Mouse (Mus musculus) forebrain, embryonic 12.5 days (tissue): ENCODE results near the gene Dgkb. TPM values are rescaled to one million over a fixed set of nuclear protein-coding genes. Genes with fewer than 3 reads are reported as not detected.

Source experiments
- ATAC-seq: fragments of 200-750 bp; cut with Nextera tagmentation; 2 replicates; pipeline ENCODE4 v1.8.0; 2017; ENCODE audit warnings: moderate TSS enrichment; ENCODE audit not compliant: low FRiP score
- H3K27ac ChIP-seq: fragments of 300-500 bp; sonication (generic); 2 replicates; pipeline ENCODE4 v1.5.1; 2016; ENCODE audit warnings: mild to moderate bottlenecking
- H3K27me3 ChIP-seq: fragments of 300-500 bp; sonication (generic); 2 replicates; pipeline ENCODE4 v1.6.1; 2016; ENCODE audit warnings: mild to moderate bottlenecking
- H3K36me3 ChIP-seq: fragments of 300-500 bp; sonication (generic); replicated peaks from 2 replicates; pipeline ENCODE4 v1.6.1; 2016; ENCODE audit warnings: mild to moderate bottlenecking
- H3K4me1 ChIP-seq: fragments of 300-500 bp; sonication (generic); 2 replicates; pipeline ENCODE4 v1.6.1; 2016
- H3K4me2 ChIP-seq: fragments of 300-500 bp; sonication (generic); 2 replicates; pipeline ENCODE4 v1.6.1; 2016; ENCODE audit warnings: mild to moderate bottlenecking, moderate library complexity
- H3K4me3 ChIP-seq: fragments of 300-500 bp; sonication (generic); replicated peaks from 2 replicates; pipeline ENCODE4 v1.5.1; 2016; ENCODE audit warnings: mild to moderate bottlenecking
- H3K9ac ChIP-seq: fragments of 300-500 bp; sonication (generic); 2 replicates; pipeline ENCODE4 v1.6.1; 2016; ENCODE audit warnings: mild to moderate bottlenecking
- H3K9me3 ChIP-seq: fragments of 300-500 bp; sonication (generic); 2 replicates; pipeline ENCODE4 v1.6.1; 2016
- WGBS: fragments of 180-500 bp; shearing (Covaris S2); methylation state at CpG from one replicate; pipeline ENCODE4 v1.1.7; 2016; 5-methylcytosine and 5-hydroxymethylcytosine counted together
- polyA plus RNA-seq: library from polyadenylated mRNA; unstranded; fragments of >200 nt; fragmentation: Nextera tagmentation; extraction: Ambion mirVana; gene quantifications from 2 replicates; pipeline ENCODE4 v1.2.1, GENCODE M21; 2016

The Dgkb gene
- polyA plus RNA-seq, 1 experiment from 2014 or later: 2.9 TPM

DNA sequence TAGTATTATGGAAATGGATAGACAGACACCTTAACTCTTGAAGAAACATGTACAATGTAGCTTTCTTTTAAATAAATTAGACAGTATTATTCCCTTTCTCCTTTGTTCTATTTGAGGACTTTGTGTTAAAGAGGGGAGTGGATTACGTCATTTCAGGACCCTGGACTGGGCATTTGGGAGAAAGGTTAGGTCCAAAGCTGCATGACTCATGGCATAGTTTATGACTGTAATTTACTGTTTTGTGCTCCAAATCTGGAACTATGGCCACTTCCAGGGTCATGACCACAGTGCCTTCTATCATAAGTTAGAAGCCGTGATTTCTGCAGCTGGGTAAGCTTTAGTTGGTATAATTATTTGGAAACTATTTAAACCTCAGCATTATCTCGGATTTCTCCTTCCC is 294.4 kb downstream of the Dgkb start:
- no peak for ATAC-seq
- Histone ChIP-seq H3K4me2 (no peak overlapping the region), H3K9me3 (no peaks in the 10 kb centered on the region), H3K4me1 (no peaks in the 10 kb centered on the region), H3K9ac (no peak overlapping the region), H3K4me3 (no peak overlapping the region), H3K27me3 (no peaks in the 10 kb centered on the region), H3K36me3 (no peaks in the 10 kb centered on the region), H3K27ac (no peak overlapping the region)
- WGBS: 71% methylated on average over 3 of the region's 3 CpGs

DNA sequence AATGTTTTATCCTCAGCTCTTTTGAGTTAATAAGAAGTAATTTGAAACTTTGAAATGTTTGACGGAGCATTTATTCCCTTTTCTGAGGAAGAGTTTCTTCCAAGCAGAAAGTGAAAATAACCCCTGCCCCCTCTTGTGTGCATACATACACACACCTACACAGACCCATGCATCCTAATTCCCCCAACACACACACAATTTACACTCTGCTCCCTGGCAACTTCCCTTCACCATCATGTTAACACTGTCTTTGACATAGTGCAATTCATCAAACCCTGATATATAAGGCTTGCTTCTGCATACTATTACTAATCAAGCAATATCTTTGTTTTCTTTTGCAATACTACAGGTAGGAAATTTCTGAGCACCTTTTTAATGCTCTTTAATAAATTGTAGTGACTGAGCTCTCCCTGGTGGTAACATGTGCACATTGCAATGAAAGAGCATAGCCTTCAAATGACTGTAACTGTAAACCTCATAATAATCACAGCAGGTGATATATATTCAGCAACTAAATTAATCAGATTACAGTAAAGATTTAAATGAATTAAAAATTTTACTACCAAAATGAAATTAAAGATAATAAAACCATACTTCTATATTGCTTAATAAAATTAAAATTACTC is 297.6 kb downstream of the Dgkb start:
- Histone ChIP-seq H3K4me1 (no peaks in the 10 kb centered on the region), H3K4me2 (no peak overlapping the region), H3K27me3 (no peaks in the 10 kb centered on the region), H3K9ac (no peak overlapping the region), H3K36me3 (no peaks in the 10 kb centered on the region), H3K4me3 (no peak overlapping the region), H3K9me3 (no peaks in the 10 kb centered on the region), H3K27ac (no peak overlapping the region)
- whole genome bisulfite sequencing: 79% methylated on average over 1 of the region's 1 CpGs
- ATAC-seq: peak; percentile 67

DNA sequence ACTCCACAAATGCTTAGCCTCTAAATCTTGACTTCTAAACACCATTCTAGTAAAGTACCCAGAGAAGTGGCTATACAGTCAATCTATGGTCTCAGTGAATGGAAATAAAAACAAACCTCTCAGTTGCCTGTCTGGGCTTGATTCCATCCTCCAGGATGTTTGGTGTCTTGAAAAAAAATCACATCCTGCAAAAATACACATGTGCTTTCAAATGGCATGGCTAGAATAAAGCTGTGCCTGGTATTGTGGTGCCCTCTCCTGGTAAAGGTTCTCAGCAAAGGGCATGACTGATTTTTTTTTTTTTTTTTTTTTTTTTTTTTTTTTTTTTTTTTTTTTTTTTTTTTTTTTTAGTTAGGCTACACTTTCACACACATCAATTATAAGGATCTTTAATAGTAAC is 306.0 kb downstream of the Dgkb start:
- no peak overlapping the region for H3K4me2 ChIP-seq
- H3K4me3 ChIP-seq: no peak overlapping the region
- ATAC-seq: no peak
- no peaks in the 10 kb centered on the region for H3K36me3 ChIP-seq
- no peak overlapping the region for H3K9ac ChIP-seq
- H3K27ac ChIP-seq: no peak overlapping the region
- H3K4me1 ChIP-seq: no peaks in the 10 kb centered on the region
- H3K27me3 ChIP-seq: no peaks in the 10 kb centered on the region
- H3K9me3 ChIP-seq: no peaks in the 10 kb centered on the region

DNA sequence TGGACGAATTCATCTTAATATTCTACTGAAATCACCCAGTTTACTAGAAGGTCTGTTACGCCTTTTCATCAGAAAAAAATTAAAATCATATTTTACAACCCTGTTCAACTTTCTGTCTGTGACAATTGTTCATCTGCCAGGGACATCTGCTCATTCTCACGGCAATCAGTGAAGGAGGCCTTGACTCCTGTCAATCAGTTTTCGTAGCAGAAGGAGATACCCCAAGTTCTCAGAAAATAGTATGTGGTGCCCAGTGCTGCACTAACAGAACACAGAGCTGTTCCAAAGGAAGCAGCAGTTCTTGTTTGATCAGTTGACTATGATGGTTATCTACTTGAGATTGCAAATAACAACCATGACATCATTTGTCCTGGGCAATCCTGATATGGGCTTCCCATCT is 307.8 kb downstream of the Dgkb start:
- no peak for ATAC-seq
- Histone ChIP-seq H3K4me1 (no peaks in the 10 kb centered on the region), H3K9ac (no peak overlapping the region), H3K9me3 (no peaks in the 10 kb centered on the region), H3K36me3 (no peaks in the 10 kb centered on the region), H3K4me2 (no peak overlapping the region), H3K27ac (no peak overlapping the region), H3K4me3 (no peak overlapping the region), H3K27me3 (no peaks in the 10 kb centered on the region)
- 81% methylated on average over 4 of the region's 4 CpGs for WGBS

DNA sequence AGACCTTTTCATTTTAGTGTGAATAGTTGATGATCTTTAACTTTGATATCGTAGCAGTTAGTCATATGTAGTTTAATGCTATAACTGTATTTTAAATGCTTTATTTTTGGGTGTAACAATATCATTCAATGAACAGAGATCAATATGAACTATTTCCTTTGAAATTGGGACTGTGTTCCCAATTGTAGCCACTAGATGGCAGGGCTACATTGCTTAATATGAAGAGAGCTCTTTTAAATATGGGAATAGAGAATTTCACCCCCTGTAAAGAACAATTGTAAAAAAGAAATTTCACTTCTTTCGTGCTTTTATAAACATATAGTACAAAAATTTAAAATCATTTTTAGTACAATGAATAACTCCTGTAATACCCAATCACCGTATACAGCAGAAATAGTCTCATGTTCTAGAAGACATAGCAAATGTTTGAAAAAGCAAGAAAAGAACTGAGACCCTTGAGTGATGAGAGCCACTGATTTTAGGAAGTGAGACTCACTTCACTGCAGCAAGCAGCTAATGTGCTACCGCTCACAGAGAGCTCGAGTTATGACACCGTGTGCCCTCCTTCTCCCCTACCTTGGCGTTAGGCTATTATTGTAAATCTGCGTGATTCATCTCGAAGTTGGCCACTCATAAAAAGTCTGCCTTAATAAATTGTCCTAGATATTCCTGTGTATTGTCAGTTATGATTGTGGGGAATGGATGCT is 312.8 kb downstream of the Dgkb start:
- no peak overlapping the region for H3K4me3 ChIP-seq
- no peak overlapping the region for H3K9ac ChIP-seq
- no peaks in the 10 kb centered on the region for H3K9me3 ChIP-seq
- H3K27ac ChIP-seq: no peak overlapping the region
- H3K4me2 ChIP-seq: no peak overlapping the region
- WGBS: 69% methylated on average over 9 of the region's 9 CpGs
- no peaks in the 10 kb centered on the region for H3K27me3 ChIP-seq
- no peaks in the 10 kb centered on the region for H3K36me3 ChIP-seq
- no peaks in the 10 kb centered on the region for H3K4me1 ChIP-seq
- 0 out of 2 replicates have a peak, but pooled peaks have one; percentile 39 for ATAC-seq

DNA sequence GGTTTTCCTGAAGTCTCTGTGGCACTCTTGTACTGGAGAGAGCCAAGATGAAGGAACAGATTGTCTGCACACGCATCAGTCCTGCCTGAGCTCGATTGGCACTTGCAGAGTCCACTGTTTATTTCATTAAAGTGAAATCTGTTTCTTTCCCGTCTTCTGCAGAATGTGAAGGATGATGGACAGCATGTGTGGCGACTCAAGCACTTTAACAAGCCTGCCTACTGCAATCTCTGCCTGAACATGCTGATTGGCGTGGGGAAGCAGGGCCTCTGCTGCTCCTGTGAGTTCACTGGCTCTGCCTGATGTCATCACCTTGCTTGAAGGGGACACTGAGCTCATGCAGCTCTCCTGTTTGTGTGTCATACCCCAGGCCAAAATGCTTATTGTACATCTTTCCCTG is 318.9 kb downstream of the Dgkb start:
- Histone ChIP-seq H3K9ac (no peak overlapping the region), H3K4me1 (no peaks in the 10 kb centered on the region), H3K36me3 (no peaks in the 10 kb centered on the region), H3K4me2 (no peak overlapping the region), H3K9me3 (no peaks in the 10 kb centered on the region), H3K27ac (no peak overlapping the region), H3K27me3 (no peaks in the 10 kb centered on the region), H3K4me3 (no peak overlapping the region)
- WGBS: 67% methylated on average over 5 of the region's 5 CpGs
- no peak for ATAC-seq

DNA sequence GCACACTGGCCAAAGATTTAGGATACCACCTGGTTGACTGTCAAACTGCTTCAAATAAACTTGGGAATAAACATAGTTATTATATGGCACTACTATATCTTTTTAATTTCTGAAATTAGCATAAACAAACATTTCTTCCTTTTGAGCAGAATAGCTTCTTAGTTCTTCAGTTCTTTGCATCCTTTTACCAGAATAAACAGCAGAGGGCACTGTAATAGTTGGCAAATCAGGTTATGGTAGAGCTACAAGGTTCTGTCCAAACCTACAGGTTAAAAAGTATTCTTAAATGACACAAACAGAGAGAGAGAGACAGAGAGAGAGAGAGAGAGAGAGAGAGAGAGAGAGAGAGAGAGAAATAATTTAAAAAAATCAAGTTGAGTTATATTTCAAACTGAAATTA is 322.5 kb downstream of the Dgkb start:
- H3K4me2 ChIP-seq: no peak overlapping the region
- no peaks in the 10 kb centered on the region for H3K4me1 ChIP-seq
- no peak overlapping the region for H3K9ac ChIP-seq
- no peaks in the 10 kb centered on the region for H3K36me3 ChIP-seq
- ATAC-seq: no peak; the same call in 1 of the 2 replicates
- H3K4me3 ChIP-seq: no peak overlapping the region
- no peak overlapping the region for H3K27ac ChIP-seq
- H3K9me3 ChIP-seq: no peaks in the 10 kb centered on the region
- H3K27me3 ChIP-seq: no peaks in the 10 kb centered on the region

DNA sequence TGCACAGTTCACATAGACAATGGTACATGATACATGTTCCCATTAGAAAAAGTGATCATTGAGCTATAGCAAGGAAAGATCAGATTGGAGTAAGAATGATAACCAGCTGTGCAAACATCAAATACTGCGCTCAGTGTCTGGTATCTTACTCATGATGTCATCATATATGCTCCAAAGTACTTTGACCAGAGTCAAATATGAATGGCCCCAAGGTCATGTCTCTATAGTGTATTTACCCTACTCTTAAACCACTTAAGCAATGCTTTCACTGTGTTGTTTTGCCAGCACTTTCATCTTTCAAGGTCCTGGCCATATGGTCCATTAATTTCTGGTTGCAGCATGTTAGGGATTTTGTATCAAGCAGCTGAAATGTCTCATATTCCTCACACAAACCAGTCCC is 415.1 kb downstream of the Dgkb start:
- no peak for ATAC-seq
- no peak overlapping the region for H3K9ac ChIP-seq
- 89% methylated on average over 1 of the region's 1 CpGs for WGBS
- H3K4me3 ChIP-seq: no peak overlapping the region
- no peaks in the 10 kb centered on the region for H3K4me1 ChIP-seq
- no peaks in the 10 kb centered on the region for H3K36me3 ChIP-seq
- no peaks in the 10 kb centered on the region for H3K27me3 ChIP-seq
- H3K4me2 ChIP-seq: no peak overlapping the region
- H3K27ac ChIP-seq: no peak overlapping the region
- H3K9me3 ChIP-seq: no peaks in the 10 kb centered on the region

DNA sequence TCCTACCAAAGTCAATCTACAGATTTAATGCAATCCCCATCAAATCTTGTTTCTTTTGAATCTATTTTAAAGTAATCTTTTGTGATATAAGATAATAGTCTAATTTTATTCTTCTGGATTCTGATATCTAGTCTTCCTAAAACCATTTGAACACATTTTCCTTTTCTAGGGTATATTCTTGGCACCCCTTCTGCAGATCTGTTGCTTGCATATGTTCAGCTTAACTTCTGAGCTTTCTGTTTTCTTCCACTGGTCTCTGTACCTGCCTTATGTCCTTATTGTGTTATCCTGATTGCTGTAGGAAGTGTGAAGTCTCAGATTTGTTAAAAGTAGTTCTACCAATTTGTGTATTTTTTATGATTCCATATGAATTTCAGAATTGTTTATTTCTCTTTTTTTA is 451.3 kb downstream of the Dgkb start:
- no peak overlapping the region for H3K4me3 ChIP-seq
- no peak for ATAC-seq
- no peak overlapping the region for H3K27ac ChIP-seq

DNA sequence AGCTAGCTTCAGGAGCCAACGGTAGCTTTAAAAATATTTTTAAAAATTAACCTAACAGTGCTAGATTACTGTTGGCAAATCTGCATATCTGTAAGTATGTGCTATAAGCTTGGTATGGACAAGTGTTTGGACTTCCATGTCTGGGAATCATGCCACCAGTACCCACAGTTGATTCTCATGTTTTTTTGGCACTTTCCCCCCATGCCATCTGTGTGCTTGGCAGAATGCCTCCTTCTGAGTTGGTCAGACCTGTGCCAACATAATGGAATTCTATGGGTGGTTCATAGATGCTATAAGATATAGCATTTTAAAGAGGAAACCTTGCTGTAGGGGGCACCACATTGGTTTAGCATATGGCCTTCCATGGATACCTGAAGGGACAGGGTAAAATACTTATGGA is 484.0 kb downstream of the Dgkb start:
- Histone ChIP-seq H3K4me1 (peaks cover 14% of the 10 kb centered on the region), H3K4me3 (no peak overlapping the region), H3K27me3 (no peaks in the 10 kb centered on the region), H3K9me3 (no peaks in the 10 kb centered on the region), H3K9ac (no peak overlapping the region), H3K36me3 (no peaks in the 10 kb centered on the region), H3K27ac (no peak overlapping the region), H3K4me2 (no peak overlapping the region)
- WGBS: 93% methylated on average over 1 of the region's 1 CpGs
- no peak; the same call in 1 of the 2 replicates for ATAC-seq

More for the DNA sequence above, 451.3 kb downstream of the Dgkb start:
- H3K9ac ChIP-seq: no peak overlapping the region
- H3K4me1 ChIP-seq: no peaks in the 10 kb centered on the region
- H3K27me3 ChIP-seq: no peaks in the 10 kb centered on the region
- no peaks in the 10 kb centered on the region for H3K36me3 ChIP-seq
- H3K9me3 ChIP-seq: no peaks in the 10 kb centered on the region
- H3K4me2 ChIP-seq: no peak overlapping the region

DNA sequence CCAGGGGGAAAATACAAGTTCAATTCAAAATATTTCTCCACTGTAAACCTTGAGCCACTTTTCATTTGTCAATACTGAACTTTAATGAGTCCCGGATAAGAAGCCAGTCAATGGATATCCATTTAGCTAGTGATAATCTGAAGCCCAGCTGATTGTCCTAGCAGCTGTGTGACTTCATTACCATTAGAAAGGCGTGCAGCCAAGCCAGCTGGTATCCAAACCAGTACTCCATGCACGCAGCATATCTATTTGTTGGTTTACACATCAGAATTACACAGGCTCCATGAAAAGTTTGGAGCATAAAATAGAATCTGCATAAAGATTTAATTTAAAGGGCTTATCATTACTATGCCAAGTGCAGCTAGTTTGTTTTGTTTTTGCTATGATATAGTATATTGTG is 486.3 kb downstream of the Dgkb start:
- H3K4me2 ChIP-seq: no peak overlapping the region
- H3K4me1 ChIP-seq: peaks cover 14% of the 10 kb centered on the region
- WGBS: 17% methylated on average over 3 of the region's 3 CpGs

DNA sequence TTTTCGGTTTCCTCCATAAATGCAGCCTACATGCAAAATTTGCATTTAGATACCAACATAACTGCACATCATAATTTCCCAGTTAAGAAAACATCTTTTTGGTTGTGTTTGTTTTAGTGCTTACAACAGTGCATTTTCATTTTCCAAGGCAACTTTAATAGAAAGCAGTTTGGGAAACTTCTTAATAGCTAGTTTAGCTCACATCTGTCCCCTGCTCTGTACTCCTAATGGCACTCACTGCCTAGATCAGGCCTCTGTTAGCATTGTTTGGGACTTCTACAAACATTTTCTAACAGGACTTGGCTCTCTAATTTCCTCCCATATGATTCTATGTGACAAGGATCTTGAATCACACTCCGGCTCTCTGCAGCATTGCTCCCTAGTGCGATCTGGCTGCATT is 486.7 kb downstream of the Dgkb start:
- no peaks in the 10 kb centered on the region for H3K36me3 ChIP-seq
- peak overlapping the region; percentile 39; the same call in 1 of the 2 replicates for H3K27ac ChIP-seq
- no peaks in the 10 kb centered on the region for H3K9me3 ChIP-seq
- H3K4me2 ChIP-seq: no peak overlapping the region
- ATAC-seq: peak; percentile 43; the same call in 1 of the 2 replicates
- no peak overlapping the region for H3K9ac ChIP-seq
- H3K4me3 ChIP-seq: no peak overlapping the region
- 69% methylated on average over 3 of the region's 3 CpGs for WGBS
- no peaks in the 10 kb centered on the region for H3K27me3 ChIP-seq
- peaks cover 14% of the 10 kb centered on the region for H3K4me1 ChIP-seq

More for the DNA sequence above, 486.3 kb downstream of the Dgkb start:
- Histone ChIP-seq H3K27ac (no peak overlapping the region), H3K9me3 (no peaks in the 10 kb centered on the region), H3K9ac (no peak overlapping the region), H3K36me3 (no peaks in the 10 kb centered on the region), H3K4me3 (no peak overlapping the region), H3K27me3 (no peaks in the 10 kb centered on the region)
- peak; percentile 90 for ATAC-seq

DNA sequence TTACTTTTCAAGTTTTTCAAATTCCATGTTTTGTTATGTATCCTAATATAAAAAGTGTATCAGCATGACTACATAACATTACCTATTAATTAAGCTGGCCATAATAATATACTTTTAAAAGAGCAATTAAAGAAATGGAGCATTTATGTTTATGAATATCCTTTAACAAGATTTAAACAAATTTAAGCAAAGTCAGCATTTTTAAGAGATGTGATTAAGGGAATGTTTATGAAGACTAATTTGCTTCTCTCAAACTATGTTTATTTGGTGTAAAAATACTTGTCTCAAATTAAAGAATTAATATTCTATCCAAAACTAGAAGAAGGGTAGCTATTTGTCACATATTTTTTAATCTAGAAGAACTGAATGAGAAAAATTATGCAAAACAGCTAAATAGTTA is 492.4 kb downstream of the Dgkb start:
- Histone ChIP-seq H3K9ac (no peak overlapping the region), H3K4me2 (no peak overlapping the region), H3K4me1 (no peaks in the 10 kb centered on the region), H3K36me3 (no peaks in the 10 kb centered on the region), H3K27ac (no peak overlapping the region), H3K9me3 (no peaks in the 10 kb centered on the region), H3K4me3 (no peak overlapping the region), H3K27me3 (no peaks in the 10 kb centered on the region)
- ATAC-seq: no peak
